Mouse (Mus musculus) ES-E14 (cell line): ENCODE measurements around the gene Micu2.

Source experiments
- CHD2 ChIP-seq: IDR thresholded peaks from 2 replicates; pipeline ENCODE4 v1.6.1; 2014; ENCODE audit warnings: mild to moderate bottlenecking, low read depth, low read length, inconsistent platforms
- HCFC1 ChIP-seq: IDR thresholded peaks from 2 replicates; pipeline ENCODE4 v1.6.1; 2012; ENCODE audit warnings: low read length, inconsistent platforms, borderline replicate concordance; ENCODE audit not compliant: insufficient read depth
- MAFK ChIP-seq: IDR thresholded peaks from 2 replicates; pipeline ENCODE4 v1.6.1; 2014; ENCODE audit warnings: mild to moderate bottlenecking, low read depth, low read length, inconsistent platforms; ENCODE audit not compliant: insufficient read depth

DNA sequence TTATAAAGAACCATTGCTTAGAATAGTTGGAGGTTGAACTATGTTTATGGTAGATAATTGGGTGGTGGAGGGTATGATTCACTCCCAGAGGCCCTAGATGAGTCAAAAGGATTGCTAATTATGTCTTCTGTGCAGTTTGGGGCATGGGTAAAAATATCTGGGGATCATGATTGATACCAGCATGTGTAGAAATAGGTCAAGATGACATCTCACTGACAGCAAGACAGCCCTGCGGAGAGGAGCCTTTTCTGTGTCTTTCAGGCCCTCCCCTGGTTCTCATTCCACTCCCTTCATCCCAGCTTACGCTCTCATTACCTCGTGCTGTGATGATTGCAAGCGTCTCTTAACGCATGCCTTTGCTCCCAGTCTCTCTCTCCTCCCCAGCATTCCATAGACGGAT is 4.8 kb upstream of the Micu2 start:
- no peak for TF ChIP-seq HCFC1
- no peak for TF ChIP-seq MAFK
- no peak for TF ChIP-seq CHD2
